Mouse (Mus musculus): ENCODE data around the gene Wnt9a.

Gene Wnt9a

DNA sequence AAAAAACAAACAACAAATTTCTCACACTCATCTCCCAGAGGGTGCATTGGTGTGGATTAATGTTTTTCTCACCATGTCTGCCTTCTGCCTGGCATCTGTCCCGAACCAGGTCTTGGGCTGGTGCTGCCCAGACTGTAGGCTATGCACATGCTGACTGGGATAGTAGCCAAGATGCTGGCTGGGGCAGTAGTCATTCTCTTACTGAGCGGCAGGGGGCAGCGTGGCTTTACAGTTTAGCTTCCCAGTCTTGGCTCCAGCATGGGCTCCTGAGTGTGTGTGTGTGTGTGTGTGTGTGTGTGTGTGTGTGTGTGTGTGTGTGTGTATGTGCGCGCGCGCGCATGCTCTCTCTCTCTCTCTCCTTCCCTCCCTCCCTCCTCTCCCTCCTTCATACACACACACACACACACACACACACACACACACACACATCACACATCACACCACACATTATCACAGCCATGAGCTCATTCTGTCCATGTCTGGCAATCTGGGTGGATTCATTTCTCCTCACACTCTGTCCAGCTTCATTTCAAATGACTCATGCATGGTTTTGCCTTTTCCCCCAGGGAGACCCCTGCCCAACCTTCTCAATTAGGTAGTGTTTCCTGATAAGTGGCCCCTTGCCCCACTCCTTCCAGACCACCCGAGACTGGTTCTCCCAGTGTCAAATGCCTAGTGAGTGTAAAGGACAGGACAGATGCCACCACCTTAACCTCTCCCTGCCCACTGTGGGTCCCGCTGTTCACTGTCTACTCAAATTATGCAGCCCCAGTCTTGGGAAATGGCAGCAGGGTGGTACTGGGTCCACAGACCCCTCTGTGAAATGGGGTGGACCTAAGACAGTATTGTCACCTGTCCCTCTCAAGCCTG, 3.8 kb upstream of the Wnt9a start:
- DNase-seq (ENCODE audit: inconsistent ontology term), result peak; percentile 92

DNA sequence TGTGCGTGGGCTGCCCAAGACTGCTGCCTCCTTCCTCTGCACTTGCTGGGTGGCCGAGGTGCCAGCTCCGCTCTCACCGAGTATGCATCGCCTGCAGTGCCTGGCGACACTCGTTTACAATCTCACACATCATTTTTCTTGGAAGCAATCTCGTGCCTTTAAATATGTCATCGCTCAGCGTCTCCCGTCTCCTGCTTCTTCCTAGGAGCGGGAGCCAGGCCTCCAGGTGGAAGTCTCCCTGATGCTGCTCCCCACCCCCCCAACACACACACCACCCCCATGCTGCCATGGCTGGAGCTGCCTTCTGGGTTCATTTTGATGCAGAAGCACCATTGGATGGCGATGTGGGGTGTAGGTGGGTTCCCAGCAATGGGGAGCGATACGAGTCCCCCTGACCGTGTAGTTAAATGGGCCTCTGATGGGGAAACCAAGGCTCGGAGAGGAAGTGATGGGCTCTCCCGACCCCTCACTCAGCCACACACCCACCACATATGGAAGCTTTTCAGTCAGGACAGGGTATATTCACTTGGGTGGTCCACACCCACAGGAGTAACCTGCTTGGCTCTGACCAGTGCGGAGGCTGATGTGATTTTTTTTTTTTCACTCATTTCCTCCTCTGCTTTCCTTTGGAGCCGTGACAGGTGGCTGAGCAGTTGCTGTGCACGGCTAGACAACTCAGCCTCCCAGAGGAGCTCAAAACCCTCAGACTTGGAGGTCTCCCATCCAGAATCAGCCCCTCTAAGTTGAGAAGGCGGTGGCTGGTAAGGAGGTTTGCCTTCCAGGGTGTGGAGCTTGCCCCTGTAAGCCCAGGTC, 1.5 kb upstream of the Wnt9a start:
- DNase-seq (ENCODE audit: inconsistent ontology term), result no peak

DNA sequence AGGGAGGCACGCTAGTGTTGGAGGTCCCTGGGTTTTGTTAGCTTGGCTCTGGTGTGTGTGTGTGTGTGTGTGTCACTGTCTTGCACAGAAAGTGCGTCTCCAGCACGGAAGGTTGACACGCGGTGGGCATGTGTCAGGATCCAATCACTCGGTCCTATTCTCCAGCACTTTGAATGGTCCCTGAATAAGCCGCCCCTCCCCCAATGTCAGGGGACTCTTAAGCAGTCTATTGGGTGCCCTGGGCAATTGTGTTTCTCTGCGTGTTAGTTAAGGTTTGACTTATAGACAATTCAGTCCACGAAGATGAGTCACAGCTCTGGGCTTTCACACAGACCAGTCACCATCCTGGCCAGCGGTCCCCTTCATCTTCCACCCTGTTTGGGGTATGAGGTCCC, 910 bp upstream of the Wnt9a start:
- DNase-seq (ENCODE audit: inconsistent ontology term), result peak; percentile 56

DNA sequence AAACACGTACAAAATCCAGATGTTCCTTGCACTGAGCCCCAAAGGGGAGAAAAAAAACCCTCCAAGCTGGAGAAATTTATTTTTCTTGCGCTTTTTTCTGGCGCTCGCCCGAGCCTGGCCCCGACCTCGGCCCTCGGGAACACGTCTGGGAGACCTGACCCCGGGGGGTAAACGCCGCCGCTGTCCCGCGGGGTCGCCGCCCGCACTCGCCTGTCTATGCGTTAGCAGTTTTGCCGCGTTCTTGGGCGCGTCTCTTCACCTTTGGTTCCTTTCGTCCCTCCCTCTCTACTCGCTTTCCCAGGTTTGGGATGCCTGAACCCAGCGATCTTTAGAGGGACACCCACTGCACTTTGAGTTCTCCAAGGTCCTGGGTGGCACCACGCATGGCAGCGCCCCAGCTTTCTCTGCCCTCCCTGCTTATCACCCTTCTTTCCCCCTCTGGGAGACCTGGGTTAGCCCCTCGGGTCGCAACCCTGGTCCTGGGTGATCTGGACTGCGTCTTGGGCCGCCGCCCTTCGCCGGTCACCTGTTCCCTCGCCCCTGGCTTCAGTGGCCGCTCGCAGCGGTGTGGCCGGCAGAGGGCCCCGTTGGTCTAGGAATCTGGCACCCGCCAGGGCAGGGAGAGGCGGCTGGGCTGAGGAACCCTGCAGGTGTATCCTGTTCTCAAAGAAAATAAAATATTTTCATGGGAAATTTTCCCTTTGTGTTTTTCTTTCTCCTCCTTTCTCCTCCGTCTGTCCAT, 865 bp downstream of the Wnt9a start:
- peak; percentile 87 for DNase-seq (ENCODE audit: inconsistent ontology term)

DNA sequence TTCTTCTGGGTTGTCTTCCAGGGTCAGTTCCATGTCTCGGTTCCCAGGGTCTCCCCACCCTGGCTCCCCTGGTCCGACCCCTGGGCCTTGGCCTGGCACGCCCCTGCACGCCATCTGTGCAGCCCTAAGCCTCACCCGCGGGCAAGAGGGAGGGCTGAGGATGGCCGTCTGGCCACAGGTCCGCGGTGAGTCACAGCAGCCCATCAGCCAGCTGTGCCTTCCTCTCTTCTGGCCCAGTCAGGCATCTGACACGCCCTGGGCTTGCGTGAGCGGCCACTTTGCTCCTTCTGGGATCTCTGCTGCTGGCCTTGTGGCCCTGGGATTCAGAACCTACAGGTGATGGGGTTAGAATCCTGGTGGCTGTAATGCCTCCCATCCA, 1.4 kb downstream of the Wnt9a start:
- DNase-seq (ENCODE audit: inconsistent ontology term), result peak; percentile 77

DNA sequence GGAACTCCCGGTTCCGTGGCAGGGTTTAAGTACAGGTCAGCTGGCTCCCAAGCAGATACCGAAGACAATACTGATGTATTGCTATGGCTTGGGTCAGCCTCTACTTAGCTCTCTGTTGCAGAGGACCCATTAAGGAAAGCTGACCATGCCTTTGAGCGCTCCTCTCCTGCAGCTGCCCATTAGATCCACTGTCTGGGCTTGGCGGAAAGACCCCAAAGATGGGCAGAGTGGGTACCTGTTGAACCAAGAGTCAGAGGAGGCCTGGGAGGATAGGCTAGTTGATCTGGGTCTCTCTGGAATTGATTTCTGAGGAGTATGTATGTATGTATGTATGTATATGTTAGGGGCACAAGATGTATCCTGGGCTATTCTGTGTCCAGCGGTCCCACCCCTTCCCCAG, 1.9 kb downstream of the Wnt9a start:
- no peak for DNase-seq (ENCODE audit: inconsistent ontology term)

DNA sequence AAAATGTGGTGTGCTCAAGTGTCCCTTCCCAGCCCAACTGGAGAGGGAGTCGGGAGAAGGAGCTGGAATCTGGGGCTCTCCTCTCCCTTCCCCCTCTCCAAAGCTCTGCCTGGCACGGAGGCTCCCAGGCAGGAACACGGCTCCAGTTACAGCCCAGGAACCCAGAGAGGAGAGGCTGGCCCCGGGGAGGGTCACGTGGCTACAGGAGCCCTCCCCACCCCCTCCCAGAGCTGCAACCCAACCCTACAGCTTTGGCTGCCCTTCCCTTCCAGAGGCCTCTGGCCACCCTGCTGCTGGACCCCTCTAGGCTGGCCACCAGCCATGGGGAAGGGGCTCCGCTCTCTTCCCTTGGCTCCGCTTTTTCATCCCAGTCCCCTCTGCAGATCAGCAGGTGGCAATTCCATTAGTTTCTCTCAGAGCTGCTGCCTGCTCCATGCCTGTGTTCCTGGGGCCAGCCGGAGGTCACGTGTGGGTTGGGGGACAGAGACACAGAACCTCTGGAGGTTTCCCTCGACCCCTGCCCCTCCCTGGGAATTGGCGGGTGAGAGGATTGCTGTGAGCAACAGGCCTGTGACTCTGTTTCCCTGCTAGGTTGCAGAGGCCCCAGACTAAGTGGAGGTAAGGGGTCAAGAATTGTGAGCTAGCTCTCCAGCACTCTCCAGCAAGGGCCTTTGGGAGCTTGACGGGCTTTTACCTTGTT, 2.5 kb downstream of the Wnt9a start:
- DNase-seq (ENCODE audit: inconsistent ontology term), result peak; percentile 74

DNA sequence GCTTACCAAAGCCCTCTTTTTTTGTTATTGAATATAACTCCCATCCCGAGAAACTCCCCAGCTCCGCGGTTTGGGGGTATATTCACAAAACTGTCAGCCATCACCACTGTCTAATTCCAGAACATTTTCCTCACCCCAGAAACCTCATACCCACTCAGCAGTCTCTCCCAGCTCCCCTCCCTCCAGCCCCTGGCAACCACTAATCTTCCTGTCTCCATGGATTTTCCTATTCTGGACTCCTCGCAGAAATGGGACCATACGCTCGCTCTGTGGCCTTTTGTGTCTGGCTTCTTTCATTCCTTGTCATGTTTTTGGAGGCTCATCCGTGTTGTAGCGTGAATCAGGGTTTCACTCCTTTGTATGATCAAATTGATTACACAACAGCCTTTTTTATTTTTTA, 3.2 kb downstream of the Wnt9a start:
- no peak for DNase-seq (ENCODE audit: inconsistent ontology term)

DNA sequence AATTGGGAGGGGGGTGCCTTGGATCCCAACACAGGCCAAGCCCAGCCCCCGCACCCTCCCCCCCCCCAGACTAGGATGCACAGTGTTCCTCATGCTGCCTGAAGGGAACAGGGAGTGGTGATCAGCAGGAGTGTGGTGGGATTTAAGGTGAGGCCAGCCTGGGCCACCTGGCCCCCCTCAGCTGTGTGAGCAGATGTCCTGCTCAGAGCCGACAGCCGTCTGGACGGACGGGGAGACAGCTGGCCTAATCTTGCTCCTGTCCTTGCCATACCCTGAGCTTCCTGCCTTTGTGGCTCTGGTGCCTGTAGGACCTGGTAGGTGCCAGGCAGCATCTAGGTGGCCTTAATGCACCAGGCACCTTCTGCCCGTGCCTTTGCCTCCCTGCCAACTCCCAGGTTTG, 5.3 kb downstream of the Wnt9a start:
- DNase-seq (ENCODE audit: inconsistent ontology term), result no peak

DNA sequence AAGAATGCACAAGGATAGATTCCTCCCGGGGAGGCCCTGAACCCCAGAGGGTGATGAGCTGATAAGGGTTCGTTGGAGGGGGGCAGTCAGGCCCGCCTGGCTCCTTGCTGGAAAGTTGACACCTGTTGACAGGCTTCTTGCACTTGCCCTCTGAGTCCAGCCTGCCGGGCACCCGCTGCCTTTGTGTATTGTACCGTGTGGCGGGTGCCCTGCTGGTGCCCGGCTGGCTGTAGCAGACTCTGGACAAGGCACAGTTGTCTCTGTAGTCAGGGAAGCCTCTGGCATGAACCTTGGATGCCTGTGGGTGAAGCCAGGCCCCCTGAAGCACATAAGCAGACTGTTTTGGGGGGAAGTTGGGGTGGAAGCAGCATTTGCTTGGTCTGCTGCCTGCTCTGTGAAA, 5.8 kb downstream of the Wnt9a start:
- peak; percentile 75 for DNase-seq (ENCODE audit: inconsistent ontology term)

DNA sequence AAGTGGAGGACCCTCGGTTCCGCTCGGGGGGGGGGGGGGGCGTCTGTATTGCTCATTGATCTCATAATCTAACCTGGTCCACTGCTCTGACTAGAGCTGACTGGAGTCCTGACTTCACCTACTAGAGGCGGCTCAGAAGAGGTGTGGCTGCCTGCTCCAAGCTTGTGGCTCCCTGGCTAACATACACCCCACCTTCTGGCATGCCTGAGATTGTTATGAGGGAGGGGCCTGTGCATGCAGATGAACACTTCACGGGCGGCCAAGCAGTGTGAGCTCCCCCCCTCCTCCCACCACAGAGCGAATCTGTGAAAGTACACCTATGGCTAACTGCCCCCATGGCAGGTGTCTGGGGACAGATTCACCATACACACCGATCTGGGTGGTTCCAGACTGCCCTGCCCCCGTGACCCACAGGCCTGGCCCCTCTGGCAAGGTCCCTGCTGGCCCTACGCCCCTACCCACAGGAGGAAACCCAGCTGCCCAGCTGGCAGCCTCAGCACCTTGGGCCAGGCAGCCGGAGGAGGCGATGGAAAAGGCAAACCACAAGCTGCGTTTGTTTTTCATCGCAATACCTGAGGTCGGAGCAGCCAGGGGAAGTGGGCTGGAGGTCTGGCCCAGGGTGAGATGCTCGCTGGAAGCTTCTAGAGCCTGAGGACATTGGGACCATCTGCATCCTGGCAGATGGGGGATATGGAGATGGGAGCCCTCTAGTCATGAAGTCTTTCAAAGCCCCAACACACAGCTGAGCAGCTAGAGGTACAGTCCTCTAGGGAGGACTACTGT, 6.5 kb downstream of the Wnt9a start:
- DNase-seq (ENCODE audit: inconsistent ontology term), result peak; percentile 75

DNA sequence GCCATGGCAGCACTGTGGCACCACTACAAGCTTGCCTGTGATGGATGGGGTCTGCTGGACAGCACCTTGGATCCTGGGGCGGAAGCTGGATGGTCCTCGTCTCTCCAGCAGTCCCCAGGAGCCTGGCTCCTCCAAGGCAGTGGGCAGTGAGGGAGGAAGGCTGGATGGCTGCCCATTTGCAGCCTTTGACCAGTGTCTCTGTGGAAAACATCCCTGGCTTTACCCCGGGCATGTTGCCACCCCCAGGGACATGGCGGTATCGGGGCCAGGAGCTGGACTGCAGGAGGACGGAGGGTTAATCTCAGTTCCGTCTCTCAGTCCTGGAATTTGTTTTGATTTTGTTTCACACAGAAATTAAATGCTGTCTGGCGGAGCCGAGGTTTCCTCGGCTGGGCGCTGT, 7.2 kb downstream of the Wnt9a start:
- peak; percentile 82 for DNase-seq (ENCODE audit: inconsistent ontology term)

DNA sequence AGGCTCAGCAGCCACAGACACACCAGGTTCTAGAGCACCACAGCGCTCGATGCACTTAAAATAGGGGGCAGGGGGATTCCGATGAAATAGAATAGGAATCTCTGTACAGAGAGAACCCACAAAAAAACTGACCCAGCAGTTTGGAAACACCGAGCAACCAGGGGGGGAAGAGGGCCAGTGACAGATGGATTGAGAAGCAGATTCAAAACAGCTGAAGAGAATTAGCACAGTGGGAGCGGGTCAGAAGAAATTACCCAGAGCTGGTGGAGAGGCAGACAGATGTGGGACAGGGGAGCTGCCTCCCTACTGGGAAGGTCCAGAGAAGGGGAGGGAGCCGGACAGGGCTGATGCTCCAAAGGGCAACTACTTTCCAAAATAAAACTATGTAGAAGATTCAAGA, 9.8 kb downstream of the Wnt9a start:
- DNase-seq (ENCODE audit: inconsistent ontology term), result no peak

DNA sequence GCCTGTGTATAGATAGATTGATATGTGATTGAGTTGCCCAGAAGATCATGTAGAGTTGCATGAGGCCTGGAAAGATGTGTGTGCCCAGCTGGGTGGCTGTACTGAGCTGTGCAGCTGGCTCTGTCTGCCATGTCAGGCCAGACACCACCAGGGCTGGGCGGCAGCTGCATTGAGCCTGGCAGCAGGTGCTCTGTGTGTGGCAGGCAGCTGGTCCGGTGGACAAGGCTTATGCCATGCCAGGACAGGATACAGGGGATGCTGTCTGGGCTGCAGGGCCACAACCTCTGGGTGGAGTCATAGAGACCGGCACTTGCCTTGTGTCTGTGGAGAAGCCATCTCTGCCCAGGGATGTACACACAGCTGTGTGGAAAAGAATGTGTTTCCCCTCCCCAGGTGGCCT, 16.3 kb downstream of the Wnt9a start:
- no peak for DNase-seq (ENCODE audit: inconsistent ontology term)

DNA sequence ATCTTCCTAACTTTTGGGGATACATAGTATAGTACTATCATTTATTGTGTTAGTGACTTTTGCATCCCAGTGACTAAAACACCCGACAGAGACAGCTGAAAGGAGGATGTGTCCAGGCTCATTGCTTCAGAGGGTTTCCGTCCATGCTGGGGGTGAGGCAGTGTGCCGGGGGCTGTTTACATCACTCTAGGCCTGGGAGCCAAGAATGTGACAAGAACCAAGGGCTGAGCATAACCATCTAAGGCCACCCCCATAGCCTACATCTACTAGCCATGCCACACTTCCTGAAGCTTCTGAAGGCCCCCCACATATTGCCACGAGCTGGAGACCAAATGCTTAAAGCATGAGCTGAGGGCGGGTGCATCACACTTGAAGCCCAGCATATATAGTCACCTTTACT, 18.0 kb downstream of the Wnt9a start:
- no peak for DNase-seq (ENCODE audit: inconsistent ontology term)

DNA sequence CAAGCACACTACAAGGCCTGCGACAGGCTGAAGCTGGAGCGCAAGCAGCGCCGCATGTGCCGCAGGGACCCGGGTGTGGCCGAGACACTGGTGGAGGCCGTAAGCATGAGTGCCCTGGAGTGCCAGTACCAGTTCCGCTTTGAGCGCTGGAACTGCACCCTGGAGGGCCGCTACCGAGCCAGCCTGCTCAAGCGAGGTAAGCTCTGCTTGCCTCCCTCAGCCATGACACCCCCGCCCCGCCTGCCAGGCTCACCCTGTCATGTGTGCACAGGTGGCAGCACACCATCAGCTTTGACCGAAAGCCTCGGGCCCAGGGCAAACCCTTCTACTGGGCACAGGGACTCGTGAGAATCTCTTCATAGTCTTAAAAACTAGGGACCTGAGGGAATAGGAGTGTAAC, 20.9 kb downstream of the Wnt9a start:
- no peak for DNase-seq (ENCODE audit: inconsistent ontology term)

DNA sequence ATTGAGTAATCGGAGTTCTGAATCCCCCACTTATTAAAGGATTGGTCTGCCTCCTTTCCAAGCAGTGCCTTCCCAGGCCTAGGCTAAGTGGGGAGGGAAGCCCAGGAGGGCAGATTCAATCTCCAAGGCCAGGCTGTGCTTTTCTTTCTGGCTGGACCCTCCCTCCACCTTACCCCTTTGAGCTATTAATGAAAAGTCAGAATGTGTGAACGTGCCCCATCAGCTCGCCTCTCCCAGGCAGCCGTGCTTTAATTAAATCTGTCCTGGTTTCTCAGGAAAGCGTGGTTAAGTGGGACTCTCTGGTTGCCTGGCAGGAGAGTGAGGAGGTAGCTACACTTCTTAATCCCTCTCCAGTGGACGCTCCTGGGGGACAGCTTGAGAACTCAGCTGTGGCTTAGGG, 22.9 kb downstream of the Wnt9a start:
- no peak for DNase-seq (ENCODE audit: inconsistent ontology term)

DNA sequence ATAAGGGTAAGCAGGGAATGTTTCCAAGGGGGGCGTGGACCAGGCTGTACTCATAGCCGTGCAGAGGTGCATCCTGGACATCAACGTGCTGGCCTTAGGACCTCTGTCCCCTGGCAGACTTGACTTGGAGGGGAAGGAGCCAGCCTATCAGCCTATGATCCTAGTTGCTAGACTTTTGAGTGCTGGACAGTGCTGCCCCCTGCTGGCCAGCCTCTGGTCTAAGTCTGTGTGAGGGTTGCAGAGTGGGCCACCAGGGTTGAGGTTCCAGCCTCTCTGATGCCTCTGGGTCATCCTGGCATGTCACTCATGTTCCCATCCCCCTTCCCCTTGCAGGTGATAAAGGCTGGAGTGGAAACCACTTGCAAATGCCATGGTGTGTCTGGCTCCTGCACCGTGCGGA, 23.8 kb downstream of the Wnt9a start:
- peak; percentile 61 for DNase-seq (ENCODE audit: inconsistent ontology term)

DNA sequence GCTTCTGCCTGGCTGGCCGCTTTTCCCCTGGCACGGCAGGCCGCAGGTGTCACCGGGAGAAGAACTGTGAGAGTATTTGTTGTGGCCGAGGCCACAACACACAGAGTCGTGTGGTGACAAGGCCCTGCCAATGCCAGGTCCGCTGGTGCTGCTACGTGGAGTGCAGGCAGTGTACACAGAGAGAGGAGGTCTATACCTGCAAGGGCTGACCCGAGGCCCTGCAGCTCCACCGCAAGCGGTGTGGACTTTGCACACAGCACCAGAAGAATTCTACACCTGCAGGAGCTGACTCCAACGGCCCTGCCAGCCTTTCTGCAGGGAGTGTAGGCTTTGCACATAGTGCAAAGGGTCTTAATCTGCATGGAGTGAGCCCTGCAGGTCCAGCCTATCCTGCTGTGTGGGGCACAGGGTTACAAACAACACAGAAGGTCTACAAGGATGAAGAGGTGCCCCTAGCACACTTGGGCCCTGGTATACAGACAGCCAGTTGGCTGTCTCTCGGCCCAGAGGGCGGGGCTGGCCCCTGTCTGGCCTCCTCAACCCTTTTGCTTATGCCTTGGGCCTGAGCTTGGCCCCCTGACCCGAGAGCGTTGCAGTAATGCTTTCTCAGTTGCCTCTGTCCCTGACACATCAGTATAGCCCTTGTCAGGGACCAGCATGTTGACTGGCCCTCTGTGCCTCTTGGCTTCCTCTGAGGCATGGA, 24.6 kb downstream of the Wnt9a start:
- no peak for DNase-seq (ENCODE audit: inconsistent ontology term)

DNA sequence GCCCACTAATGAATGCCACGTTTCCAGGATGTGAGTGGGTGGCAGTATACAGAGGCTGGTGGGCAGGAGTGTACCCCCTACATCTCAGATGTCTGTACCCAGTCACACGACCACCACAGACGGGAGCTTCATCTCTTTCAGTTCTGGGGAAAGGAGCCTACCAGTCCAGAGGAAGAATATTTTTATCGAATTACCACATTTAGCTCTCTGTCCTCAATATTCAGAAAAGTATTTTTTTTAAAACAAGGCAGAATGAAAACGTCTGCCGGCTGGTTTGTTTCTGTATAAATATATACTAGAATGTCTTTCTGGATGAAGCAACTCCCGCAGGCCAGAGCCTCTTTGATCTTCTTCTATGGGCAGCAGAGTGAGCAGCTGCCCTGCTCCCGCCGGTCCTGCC, 26.2 kb downstream of the Wnt9a start:
- DNase-seq (ENCODE audit: inconsistent ontology term), result no peak
